Mouse (Mus musculus) left cerebral cortex, adult 8-10 months (tissue): ENCODE measurements at regions not wholly inside any gene's neighbourhood (a gene's known extent, or its start where the extent isn't known, plus 50 kb on each side); places are given as distances from the start of the nearest gene placed in this dataset.

Source experiments
- DNase-seq, 2 experiments: peaks; one replicate each; pipeline ENCODE4 v3.0.0; 2022; ENCODE audit warnings: low spot score in 2 of 2

DNA sequence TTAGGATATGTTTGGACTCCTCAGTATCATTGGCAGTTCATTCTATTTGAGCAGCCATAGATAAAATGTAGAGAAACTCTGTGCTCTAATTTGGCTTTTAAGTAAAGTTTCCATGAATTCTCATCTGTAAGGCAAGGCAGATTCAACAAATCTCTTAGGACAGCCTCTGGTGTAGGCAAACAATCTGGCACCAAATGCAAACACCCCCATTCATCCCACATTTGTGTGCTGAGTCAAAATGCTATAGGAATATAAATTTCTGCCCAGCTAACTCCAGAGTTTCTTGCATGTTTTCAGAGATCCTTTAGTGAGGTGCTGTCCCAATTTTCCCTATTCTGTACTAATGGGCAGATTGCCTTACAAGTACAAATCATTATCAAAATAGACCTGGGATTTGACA lies 695.7 kb upstream of the Kif18a start:
- peak in 1 of 2 experiments; percentile 25 for DNase-seq

DNA sequence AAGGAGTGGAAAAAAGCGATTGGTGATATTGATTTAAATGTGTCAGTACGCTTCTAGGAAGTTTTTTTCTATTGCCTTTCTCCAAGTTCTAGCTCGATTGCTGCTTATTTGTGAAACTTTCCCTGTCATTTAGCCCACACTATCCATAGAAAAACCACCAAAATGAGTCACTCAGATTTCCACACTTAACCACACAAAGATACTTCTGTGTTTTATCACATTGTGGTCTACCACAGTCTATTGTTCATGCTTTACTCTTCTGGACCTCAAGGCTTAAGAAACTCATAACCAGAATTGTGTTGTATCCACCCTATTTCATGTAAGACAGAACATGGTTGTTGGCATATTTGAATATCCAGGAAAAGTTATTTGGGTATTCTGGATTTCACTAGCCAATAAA lies 687.0 kb upstream of the Kif18a start:
- DNase-seq, result no peak

- DNase-seq, result no peak
These were observed 680.2 kb upstream of the Kif18a start for GRCm38 (mm10) chr2:108600346-108600745.

DNA sequence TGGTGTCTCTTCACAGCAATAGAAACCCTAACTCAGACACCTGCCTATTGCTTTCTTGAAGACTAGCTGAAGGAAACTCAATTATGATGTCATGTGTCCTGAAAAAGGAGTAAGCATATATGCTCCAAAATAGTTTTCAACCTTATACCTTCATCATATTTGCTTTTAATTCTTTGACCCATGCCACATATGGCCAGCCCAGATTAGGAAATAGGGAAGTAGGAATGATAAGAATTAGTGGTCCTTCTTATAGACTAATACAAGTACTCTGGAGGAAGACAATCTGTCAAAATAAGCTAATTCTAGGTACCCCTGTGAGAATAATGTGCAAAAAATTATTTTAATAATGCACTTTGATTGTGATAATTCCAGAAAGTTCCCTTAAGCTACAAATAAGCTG lies 661.0 kb upstream of the Kif18a start:
- DNase-seq, result no peak

DNA sequence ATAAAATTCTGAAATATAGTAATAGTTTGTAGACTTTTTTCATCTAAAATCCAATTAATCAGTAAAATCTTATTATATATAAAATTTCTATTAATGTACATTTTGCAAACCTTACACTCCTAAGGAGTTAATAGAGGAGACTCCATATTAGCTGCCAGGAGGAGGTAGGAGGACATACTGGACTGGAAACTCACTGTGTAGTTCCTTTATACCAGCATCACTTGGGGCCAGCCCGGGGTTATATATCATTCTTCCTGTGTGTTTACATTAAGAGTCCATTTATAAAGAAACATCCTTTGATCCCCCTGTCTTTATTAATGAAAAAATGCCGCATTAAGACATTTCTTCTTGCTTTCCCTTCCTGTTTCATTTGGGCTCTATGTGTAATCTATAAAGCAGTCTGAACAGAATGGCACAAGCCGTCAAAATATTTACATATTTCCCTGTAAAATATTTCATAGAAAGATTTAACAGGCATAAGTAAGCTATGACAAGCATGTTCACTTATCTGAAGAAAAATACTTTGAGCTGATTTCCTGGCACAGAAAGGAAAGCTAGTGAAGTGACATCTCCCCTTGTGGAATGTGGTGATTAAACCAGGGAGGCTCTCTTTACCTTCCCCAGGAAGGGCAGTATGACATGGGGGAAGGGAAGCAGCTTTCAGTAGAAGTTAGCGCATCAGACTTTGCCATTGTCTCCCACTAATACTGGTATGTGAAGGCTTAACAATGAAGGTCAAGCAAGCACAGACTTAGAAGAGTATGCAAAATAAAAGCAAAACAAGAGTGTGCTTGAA lies 658.0 kb upstream of the Kif18a start:
- no peak for DNase-seq

GRCm38 (mm10) chr2:108635644-108636043 lies 644.9 kb upstream of the Kif18a start:
- no peak for DNase-seq

- DNase-seq, result no peak
These were observed 619.7 kb upstream of the Kif18a start for GRCm38 (mm10) chr2:108660697-108661388.

DNA sequence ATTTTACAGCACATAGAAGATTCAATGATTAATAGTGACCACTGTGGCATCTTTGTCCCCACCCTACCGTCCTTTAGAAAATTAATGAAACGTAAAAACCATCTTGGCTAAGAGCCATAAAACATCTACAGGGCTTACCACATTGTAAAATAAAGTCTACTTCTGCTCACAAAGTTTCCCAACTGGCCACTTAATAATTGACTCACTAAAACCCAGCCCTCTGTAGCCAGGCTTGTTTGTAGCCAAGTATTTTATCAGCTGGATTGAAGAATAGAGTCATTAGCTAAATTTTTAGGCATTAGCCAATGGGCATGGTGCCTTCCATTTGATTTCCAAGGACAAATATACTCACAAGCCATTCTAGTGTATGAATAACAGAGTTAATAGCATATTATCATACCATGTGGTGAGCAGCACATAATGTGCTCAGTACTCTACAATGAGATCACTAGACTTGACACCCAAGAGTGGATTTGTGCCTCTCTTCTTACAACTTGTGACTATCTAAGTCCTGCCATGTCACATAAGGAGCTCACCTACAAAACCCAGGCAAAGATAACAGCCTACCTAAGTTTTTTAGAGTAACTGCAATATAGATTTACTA lies 602.7 kb upstream of the Kif18a start:
- DNase-seq, result no peak

DNA sequence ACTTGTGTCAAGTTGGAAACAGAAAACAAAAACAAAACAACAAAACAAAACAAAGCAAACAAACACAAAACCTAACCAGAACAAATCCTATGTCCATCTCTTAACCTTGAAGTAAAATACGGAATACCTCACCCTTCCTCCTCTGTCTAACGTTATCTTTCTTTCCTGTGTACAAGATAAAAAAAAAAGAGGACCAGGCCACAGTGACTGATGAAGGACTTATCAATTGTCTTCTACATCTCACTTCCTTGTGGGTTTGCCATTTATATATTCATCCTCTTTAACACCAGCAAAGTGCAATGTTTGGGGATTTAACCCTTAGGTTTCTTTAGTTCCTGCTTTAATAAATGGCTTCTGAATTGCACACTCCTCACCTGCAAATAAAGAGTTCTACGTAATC lies 599.0 kb upstream of the Kif18a start:
- DNase-seq, result no peak

DNA sequence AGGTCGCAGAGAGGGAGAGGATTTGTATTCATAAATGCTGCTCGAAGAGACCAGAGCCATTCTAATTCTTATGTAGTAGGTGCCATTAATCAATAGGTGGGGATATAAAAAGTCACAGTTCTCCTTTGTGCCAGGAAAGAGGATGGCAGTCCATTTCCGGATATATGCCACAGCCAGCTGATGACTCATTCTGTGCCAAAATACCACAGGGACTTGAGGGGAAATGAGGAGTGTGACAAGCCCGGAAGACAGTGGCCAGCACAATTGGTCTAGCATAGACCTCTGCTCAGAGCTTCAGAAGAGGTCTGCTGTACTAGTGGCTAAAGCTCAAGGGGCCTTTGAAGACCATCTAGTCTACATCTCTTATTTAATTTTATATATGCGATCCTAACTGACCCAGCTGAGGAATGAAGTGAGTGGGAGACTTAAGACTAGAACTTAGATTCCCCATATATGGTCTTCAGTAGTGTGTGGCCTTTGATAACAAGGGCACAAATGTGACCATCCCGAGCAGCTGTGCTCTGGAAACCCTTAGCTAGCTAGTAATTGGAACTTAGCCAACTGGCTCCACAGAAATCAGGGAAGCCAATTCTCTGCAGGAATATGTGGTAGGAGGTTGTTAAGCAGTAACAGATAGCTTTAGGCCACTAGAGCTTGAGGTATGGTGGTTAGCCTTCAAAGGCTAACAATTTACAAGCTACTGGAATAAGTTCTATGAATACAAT lies 594.4 kb upstream of the Kif18a start:
- DNase-seq, result no peak

GRCm38 (mm10) chr2:108690091-108690490 lies 590.4 kb upstream of the Kif18a start:
- peak; percentile 11 to 27 for DNase-seq

GRCm38 (mm10) chr2:108691156-108692007 lies 589.2 kb upstream of the Kif18a start:
- no peak for DNase-seq

DNA sequence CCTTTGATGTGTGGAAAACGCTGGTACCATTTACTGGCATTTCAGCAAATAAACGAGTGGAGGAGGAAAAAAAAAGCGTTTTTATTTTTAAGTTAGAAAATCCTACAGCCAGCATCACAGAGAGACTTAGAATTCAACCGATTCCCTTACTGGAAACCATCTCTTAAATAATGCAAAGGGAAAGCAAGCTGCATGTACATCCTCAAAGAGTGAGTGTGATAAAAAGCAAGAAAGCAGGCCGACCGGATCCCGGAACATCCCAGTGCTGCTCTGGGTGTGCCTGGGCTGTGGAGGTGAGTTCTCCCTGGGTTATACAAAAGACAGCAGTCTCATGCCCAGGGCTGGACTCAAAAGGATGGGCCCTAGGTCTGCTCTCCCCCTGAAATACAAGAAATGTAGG lies 579.2 kb upstream of the Kif18a start:
- no peak for DNase-seq

DNA sequence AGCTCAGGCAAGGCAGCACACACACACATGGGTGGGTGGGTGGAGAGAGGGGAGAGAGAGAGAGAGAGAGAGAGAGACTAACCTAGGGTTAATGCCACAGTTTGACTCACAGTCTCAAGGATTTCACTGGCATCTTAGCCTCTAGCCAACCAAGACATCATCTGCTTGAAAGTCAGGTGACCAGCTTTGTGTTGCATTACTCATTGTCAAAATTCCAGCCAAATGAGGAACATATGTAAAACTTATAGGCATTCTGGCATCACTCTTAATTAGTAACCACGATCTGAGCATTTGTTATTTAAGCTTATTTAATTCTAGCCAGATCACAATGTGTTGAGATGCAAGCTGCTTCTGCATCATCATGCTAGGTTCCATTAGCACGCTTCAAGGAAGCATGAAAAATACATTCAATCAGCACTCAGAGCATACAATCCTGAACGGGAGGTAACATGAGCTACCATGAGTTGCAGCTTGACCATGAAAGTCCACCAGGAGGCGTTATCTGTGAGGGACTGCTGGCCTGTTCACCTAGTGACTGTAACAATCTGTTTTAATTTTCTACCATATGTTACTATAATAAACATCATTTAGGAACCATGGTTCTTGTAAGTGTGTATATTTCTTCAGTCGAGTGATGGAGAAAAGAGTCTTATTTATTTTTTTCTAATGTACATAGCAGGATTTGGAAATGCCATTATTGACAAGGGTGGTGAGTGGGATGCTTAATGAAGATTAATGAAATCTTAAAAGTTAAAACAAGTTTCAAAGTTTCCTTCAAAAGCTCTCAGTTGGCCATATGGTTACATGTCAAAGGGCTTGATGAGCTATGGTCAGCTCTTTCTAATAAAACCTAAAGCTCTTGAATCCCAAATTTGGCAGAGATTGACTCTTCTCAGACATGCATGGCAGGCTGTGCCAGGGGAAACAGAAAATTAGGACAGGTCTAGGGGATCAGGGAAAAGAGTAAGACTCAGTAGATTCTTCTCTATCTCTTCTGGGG lies 572.4 kb upstream of the Kif18a start:
- no peak for DNase-seq

DNA sequence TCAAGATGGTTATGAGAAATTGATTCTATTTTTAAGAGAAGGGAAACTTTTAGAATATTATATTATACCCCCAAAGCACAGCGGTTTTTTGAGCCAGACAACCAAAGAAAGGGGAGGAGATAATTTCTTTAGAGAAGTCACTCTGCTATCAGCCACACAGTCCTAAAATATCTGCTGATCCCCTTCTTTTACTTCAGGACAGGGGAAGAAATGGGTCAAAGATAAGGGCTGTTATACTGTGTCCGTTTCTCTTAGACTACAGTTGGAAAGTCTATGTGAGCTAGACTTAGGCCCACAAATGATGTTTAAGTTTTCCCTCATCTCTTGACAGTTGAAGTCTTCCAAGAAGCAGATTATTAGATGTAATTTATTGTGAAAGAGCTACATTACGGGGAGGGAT lies 538.5 kb upstream of the Kif18a start:
- no peak for DNase-seq

DNA sequence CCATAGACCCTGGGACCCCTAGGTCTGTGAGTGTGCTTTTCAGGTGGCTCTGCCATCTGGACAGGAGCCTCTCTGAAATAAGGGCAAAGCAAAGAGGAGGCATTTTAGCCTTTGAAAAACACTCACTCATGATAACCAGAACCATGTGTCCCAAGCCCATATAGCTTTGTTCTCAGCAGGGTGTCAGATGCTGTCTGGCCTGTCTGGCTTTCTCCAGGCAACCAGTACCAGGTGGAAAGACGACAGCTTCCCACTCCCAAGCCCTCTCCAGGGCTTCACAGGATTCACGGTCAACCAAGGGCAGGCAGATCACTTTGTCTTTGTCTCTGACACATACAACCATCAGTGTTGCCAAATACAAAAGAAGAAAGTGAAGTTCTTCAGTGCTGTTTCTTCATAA lies 537.0 kb upstream of the Kif18a start:
- no peak for DNase-seq

DNA sequence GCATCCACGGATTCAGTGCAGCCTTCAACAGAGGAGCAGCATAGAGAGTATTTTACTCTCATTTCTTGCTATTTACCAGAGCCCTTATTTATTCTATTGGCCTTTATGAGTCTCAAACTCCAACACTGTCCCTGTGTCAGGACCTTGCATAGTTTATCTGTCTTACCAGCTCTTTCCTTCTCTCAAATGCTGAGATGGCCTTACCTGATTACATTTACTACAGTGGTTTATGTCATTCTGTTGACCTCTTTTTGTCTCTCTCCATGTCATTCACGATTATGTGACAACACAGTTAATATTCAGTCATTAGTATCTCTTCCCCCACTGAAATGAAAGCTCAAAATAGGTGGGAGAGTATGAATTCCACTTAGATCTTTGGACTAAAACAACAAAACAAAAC lies 535.7 kb upstream of the Kif18a start:
- DNase-seq, result no peak

GRCm38 (mm10) chr2:108753494-108754225 lies 526.9 kb upstream of the Kif18a start:
- DNase-seq, result no peak

DNA sequence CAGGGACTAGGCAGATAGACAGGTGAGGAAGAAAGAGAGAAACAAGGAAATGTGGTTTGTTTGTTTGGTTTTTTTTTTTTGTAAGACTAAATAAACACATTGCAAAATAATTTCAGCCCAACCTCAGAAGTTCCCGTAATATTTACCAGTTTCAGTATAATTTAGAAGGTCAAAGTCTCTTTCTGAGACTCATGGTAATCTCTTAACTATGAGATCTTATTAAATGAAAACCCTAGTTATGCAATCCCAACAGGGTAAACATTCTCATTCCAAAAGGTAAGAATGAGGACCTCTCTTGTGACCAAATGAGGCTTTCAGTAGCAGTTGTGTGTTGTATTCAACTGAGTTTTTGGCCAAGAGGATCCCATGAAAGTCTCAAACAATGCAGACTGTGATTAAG lies 524.7 kb upstream of the Kif18a start:
- DNase-seq, result no peak
